Mouse (Mus musculus): ENCODE data around the gene Slc35b4. TPM values are rescaled to one million over a fixed set of nuclear protein-coding genes. Genes with fewer than 3 reads are reported as not detected.

The Slc35b4 gene
- polyA plus RNA-seq, 1 experiment from 2014 or later, result 64.8 TPM

DNA sequence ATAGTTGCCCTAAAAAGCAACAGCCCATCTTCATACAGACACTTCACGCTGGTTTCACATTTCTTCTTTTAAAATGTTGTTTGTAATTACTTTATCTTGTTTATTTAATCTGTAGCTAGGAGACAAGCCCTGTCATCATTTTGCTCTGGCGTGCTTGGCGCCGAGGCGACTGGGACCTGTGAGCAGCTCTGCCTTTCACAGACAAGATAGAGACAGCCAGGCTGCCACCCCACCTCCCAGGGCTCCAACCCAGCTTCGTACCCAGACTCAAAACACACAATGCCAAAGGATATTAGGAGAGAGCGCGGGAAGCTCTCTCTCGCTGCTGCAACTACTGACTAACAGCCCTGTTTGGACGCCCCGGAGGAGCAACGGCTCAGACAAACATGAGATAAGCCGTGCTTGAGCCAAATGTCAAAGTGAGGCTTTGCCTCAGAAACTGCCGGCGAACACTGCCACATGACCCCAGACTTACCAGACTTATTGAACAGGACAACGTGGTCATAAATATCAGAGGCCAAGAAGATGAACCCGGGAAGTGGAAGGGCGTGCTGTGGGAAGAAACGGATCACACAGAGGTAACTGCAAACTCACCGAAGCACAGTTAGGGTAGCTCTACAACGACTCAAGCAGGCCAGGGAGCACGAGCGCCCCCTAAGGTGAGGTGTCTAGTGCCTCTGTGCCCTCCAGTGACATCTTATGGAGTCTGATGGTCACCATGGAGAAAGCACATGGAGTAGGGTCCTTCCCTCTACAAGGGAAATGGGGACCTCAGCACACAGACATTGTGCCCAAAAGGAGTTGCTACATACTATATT, 16.7 kb downstream of the Slc35b4 start:
- H3K27me3 ChIP-seq (ENCODE audit: control insufficient read depth, insufficient read depth, low read length), result no peaks in the 10 kb centered on the region
- no peak overlapping the region for H3K9ac ChIP-seq (ENCODE audit: low read depth, low read length)
- H3K4me3 ChIP-seq (ENCODE audit: low read length), result no peak overlapping the region
- ATAC-seq (ENCODE audit: low FRiP score, low TSS enrichment), result no peak
- no peak overlapping the region for H3K4me2 ChIP-seq (replicated peaks; ENCODE audit: low read depth, low read length)
- WGBS, result 61% methylated on average over 23 of the region's 23 CpGs
- no peak overlapping the region for H3K27ac ChIP-seq (ENCODE audit: low read depth, low read length)
- H3K36me3 ChIP-seq (ENCODE audit: control insufficient read depth, insufficient read depth, low read length), result peaks cover 70% of the 10 kb centered on the region
- peaks cover 18% of the 10 kb centered on the region for H3K4me1 ChIP-seq (ENCODE audit: control insufficient read depth, insufficient read depth, low read length)
- H3K9me3 ChIP-seq (ENCODE audit: control insufficient read depth, low read length), result no peaks in the 10 kb centered on the region

DNA sequence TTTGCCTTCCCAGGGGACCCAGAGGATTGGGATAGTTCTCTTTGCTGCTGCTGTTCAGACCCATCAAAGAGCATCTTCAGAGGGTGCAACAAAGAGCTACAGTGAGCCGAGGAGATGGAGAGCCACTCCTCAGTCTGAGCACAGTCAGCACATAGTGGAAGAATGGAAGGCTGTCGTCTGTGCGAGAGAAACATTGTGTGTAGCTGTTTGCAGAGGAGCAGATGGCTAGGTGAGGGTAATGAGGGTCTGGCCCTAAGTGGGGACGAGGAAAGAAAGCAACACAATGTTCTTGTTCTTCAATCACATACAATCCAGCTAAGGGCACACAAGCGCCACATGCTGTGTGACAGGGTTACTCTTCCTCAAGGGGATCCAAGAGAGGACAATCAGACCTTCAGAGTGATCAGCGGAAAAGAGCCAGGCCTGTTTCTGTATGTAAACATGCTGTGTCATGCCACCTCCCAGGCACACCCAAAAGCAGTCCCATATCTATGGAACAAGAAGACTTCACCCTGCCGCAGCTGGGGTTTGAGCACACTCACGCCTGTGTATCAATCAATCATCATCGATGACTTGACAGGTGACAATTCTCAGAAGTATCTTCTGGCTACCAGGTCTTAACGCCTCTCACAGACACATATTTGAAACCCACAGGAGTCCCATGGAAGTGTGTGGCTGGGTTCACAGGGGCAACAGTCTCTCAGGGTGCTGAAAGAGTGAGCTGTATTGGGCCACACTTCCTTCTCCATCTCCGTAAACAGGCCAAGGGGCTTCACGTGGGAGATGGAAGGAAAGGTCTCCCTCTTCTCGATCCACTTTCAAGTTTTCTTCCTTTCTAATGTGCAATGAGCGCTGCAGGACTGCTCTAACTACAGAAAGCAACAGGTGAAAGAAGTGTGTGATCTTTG, 19.8 kb downstream of the Slc35b4 start:
- Histone ChIP-seq H3K36me3 (ENCODE audit: control insufficient read depth, insufficient read depth, low read length) (peaks cover 50% of the 10 kb centered on the region), H3K9ac (ENCODE audit: low read depth, low read length) (no peak overlapping the region), H3K4me3 (ENCODE audit: low read length) (no peak overlapping the region), H3K27me3 (ENCODE audit: control insufficient read depth, insufficient read depth, low read length) (no peaks in the 10 kb centered on the region), H3K27ac (ENCODE audit: low read depth, low read length) (peak overlapping the region; percentile 32; the same call in 1 of the 2 replicates), H3K4me2 (replicated peaks; ENCODE audit: low read depth, low read length) (no peak overlapping the region), H3K4me1 (ENCODE audit: control insufficient read depth, insufficient read depth, low read length) (peaks cover 46% of the 10 kb centered on the region), H3K9me3 (ENCODE audit: control insufficient read depth, low read length) (no peaks in the 10 kb centered on the region)
- no peak for ATAC-seq (ENCODE audit: low FRiP score, low TSS enrichment)
- WGBS, result 78% methylated on average over 14 of the region's 14 CpGs

DNA sequence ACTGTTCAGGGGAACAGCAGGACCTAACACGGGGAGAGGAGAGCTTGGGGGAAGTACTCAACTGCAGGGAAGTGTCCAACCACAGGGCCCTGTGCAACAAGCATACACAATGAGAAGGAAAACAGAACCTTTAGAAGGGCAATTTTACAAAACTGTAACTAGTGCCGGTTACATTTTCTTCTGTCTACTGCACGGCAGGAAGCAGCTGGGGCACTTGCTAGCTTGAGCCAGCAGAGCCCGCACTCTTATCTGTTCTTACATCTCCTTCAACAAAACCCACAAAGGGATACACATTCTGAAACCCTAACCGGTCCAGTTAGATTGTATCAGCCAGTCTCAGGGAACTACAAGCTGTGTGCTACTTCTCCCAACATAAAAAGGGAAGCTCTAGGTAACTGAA, 20.9 kb downstream of the Slc35b4 start:
- H3K27me3 ChIP-seq (ENCODE audit: control insufficient read depth, insufficient read depth, low read length), result no peaks in the 10 kb centered on the region
- WGBS, result 38% methylated on average over 5 of the region's 5 CpGs

DNA sequence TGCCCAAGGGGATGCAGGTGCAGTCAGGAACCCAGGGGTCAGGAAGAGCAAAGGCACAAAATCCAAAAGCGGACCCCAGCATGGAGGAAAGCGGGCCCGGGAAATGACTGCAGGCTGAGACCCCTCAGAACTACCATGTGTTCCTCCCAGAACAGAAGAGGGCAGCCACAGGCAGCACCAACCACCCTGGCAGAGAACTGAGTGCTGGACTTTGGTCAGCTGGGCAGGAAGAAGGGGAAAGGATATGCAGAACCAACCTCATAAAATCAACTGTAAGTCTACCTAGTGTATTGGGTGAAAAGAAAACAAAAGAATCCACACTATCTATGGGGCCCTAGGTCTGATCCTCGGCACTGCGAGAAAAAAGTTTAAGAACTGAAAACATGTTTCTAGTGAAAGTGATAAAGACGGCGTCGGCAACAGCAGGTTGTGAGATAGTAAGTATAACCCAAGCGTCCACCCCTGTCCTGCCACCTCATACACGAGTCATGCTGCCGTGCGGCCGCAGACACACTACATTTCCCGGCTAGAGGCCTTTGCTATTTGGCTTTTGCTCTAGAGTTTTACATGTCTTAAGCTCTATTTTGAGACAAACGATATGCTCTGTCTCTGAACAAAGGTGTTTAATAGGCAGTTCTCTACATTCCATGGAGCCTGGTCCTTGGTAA, 21.6 kb downstream of the Slc35b4 start:
- Histone ChIP-seq H3K9me3 (ENCODE audit: control insufficient read depth, low read length) (no peaks in the 10 kb centered on the region), H3K4me3 (ENCODE audit: low read length) (no peak overlapping the region), H3K27ac (ENCODE audit: low read depth, low read length) (peak overlapping the region; percentile 65; the same call in 1 of the 2 replicates), H3K4me2 (replicated peaks; ENCODE audit: low read depth, low read length) (no peak overlapping the region), H3K36me3 (ENCODE audit: control insufficient read depth, insufficient read depth, low read length) (peaks cover 37% of the 10 kb centered on the region), H3K27me3 (ENCODE audit: control insufficient read depth, insufficient read depth, low read length) (no peaks in the 10 kb centered on the region), H3K9ac (ENCODE audit: low read depth, low read length) (no peak overlapping the region), H3K4me1 (ENCODE audit: control insufficient read depth, insufficient read depth, low read length) (peaks cover 46% of the 10 kb centered on the region)
- ATAC-seq (ENCODE audit: low FRiP score, low TSS enrichment), result no peak
- WGBS, result 80% methylated on average over 15 of the region's 15 CpGs

More for the DNA sequence above, 20.9 kb downstream of the Slc35b4 start:
- H3K4me1 ChIP-seq (ENCODE audit: control insufficient read depth, insufficient read depth, low read length), result peaks cover 46% of the 10 kb centered on the region
- H3K36me3 ChIP-seq (ENCODE audit: control insufficient read depth, insufficient read depth, low read length), result peaks cover 44% of the 10 kb centered on the region
- no peaks in the 10 kb centered on the region for H3K9me3 ChIP-seq (ENCODE audit: control insufficient read depth, low read length)
- no peak overlapping the region for H3K4me3 ChIP-seq (ENCODE audit: low read length)
- H3K9ac ChIP-seq (ENCODE audit: low read depth, low read length), result no peak overlapping the region
- H3K4me2 ChIP-seq (replicated peaks; ENCODE audit: low read depth, low read length), result no peak overlapping the region
- H3K27ac ChIP-seq (ENCODE audit: low read depth, low read length), result peak overlapping the region; percentile 65; the same call in 1 of the 2 replicates
- ATAC-seq (ENCODE audit: low FRiP score, low TSS enrichment), result no peak

DNA sequence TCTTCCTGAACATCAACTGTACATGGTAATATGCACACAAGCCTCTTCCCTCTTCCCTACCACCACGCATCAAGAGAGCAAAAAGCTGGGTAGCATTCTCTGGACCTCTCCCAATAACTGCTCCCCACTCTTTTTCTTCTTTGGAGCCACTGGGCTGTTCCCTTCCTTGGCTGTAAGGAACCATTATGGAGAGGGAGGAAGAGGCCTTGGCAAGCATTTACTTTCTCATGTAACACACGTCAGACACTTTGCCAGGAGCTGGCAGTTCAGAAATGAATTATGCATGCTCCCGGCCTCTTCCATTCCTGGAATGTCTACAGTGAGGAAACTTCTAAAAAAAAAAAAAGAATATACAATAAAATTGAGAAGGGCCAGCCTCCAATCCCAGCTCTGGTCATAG, 22.7 kb downstream of the Slc35b4 start:
- H3K4me2 ChIP-seq (replicated peaks; ENCODE audit: low read depth, low read length), result no peak overlapping the region
- no peaks in the 10 kb centered on the region for H3K9me3 ChIP-seq (ENCODE audit: control insufficient read depth, low read length)
- peak overlapping the region; percentile 74; the same call in 1 of the 2 replicates for H3K27ac ChIP-seq (ENCODE audit: low read depth, low read length)
- H3K4me1 ChIP-seq (ENCODE audit: control insufficient read depth, insufficient read depth, low read length), result peaks cover 46% of the 10 kb centered on the region
- ATAC-seq (ENCODE audit: low FRiP score, low TSS enrichment), result no peak
- H3K27me3 ChIP-seq (ENCODE audit: control insufficient read depth, insufficient read depth, low read length), result no peaks in the 10 kb centered on the region
- H3K9ac ChIP-seq (ENCODE audit: low read depth, low read length), result no peak overlapping the region
- WGBS, result 32% methylated on average over 3 of the region's 3 CpGs
- H3K36me3 ChIP-seq (ENCODE audit: control insufficient read depth, insufficient read depth, low read length), result peaks cover 26% of the 10 kb centered on the region
- no peak overlapping the region for H3K4me3 ChIP-seq (ENCODE audit: low read length)

DNA sequence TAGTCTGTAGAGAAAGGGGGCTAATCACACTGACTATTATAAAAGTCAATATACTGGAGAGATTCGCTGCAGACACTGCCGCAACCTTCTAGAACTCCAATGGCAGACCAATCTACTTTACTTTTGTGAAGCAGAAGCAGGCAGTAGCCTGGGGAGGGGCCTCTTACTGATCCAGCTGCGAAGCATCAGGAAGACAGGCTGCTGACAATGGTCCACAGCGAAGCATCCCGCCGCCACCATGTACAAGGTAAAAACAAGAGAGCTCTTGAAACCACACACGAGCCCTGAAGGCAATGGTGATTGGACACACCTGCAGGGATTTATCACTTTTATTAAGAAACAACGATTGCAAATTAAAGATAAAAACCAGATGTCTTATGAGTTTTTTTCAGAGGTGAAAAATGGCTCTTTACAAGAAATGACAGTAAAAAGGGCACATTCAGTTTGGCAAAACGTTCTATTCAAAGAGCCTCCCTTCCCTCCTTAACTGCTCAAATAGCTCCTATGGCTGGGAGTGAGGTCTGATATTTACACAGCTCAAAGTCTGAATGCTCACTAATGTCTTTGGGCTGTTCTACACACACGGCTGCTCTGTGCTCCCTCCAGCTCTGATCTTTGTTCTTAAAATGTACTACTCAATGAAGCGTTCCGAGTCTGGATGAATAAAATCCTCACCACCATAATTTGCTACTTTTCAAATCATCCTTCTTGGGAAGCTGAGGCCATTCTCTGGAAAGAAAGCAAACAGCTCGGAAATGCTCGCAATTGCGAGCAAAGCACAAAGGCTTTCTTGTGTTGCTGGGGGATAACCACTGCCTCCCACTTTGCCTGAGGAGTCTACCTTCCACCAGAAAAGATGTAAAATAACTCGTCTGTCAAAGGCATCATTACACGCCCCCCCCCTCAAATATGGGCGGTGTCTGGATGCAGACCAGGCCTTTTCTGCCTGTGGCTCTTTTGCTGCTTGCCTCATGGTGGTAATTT, 23.6 kb downstream of the Slc35b4 start:
- Histone ChIP-seq H3K9me3 (ENCODE audit: control insufficient read depth, low read length) (no peaks in the 10 kb centered on the region), H3K4me2 (replicated peaks; ENCODE audit: low read depth, low read length) (no peak overlapping the region), H3K4me3 (ENCODE audit: low read length) (no peak overlapping the region), H3K4me1 (ENCODE audit: control insufficient read depth, insufficient read depth, low read length) (peaks cover 46% of the 10 kb centered on the region), H3K27me3 (ENCODE audit: control insufficient read depth, insufficient read depth, low read length) (no peaks in the 10 kb centered on the region), H3K9ac (ENCODE audit: low read depth, low read length) (no peak overlapping the region), H3K36me3 (ENCODE audit: control insufficient read depth, insufficient read depth, low read length) (peaks cover 18% of the 10 kb centered on the region), H3K27ac (ENCODE audit: low read depth, low read length) (peak overlapping the region; percentile 74; the same call in 1 of the 2 replicates)
- WGBS, result 47% methylated on average over 18 of the region's 18 CpGs
- ATAC-seq (ENCODE audit: low FRiP score, low TSS enrichment), result peak; percentile 60; the same call in 1 of the 2 replicates

DNA sequence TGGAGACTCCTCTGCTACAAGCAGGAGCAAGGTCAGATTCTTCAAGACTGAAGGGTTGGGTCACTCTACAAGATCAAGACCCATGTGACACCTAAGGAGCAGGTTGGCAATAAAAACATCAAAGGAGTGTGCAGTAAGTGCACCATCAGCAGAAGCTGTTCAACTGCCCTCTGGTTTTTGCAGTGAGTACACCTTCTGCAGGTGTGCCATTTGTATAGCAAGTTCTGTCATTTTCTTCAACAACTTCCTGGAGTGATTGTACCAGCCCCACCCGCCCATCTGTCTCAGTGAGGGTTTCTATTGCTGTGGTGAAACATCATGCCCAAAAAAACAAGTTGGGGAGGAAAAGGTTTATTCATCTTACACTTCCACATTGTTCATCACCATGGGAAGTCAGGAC, 27.1 kb downstream of the Slc35b4 start:
- Histone ChIP-seq H3K36me3 (ENCODE audit: control insufficient read depth, insufficient read depth, low read length) (no peaks in the 10 kb centered on the region), H3K27me3 (ENCODE audit: control insufficient read depth, insufficient read depth, low read length) (no peaks in the 10 kb centered on the region), H3K4me3 (ENCODE audit: low read length) (no peak overlapping the region), H3K4me1 (ENCODE audit: control insufficient read depth, insufficient read depth, low read length) (peaks cover 24% of the 10 kb centered on the region), H3K9ac (ENCODE audit: low read depth, low read length) (no peak overlapping the region), H3K9me3 (ENCODE audit: control insufficient read depth, low read length) (peaks cover 5% of the 10 kb centered on the region; the same call in 1 of the 2 replicates), H3K27ac (ENCODE audit: low read depth, low read length) (no peak overlapping the region), H3K4me2 (replicated peaks; ENCODE audit: low read depth, low read length) (no peak overlapping the region)
- 93% methylated on average over 1 of the region's 1 CpGs for WGBS
- ATAC-seq (ENCODE audit: low FRiP score, low TSS enrichment), result no peak

DNA sequence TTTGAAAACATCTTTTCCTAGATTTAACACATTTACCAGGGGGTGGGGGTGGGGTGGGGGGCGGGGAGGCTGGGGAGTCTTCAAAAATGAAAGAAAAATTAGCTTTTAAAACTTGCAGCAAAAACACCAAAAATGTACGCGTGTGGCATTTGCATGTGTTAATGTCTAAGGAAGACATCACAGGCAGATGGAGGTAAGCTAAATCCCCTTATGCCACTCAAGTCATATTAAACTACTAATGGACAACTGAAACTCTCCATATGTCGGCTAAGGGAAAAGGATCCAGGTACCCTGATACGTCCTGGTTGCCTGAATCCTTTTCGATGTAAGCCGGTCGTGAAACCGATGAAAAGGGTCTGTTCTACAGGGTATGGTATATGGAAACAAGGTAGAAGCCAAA, 27.8 kb downstream of the Slc35b4 start:
- peaks cover 5% of the 10 kb centered on the region; the same call in 1 of the 2 replicates for H3K9me3 ChIP-seq (ENCODE audit: control insufficient read depth, low read length)
- H3K4me2 ChIP-seq (replicated peaks; ENCODE audit: low read depth, low read length), result no peak overlapping the region
- ATAC-seq (ENCODE audit: low FRiP score, low TSS enrichment), result no peak
- no peak overlapping the region for H3K4me3 ChIP-seq (ENCODE audit: low read length)
- no peaks in the 10 kb centered on the region for H3K36me3 ChIP-seq (ENCODE audit: control insufficient read depth, insufficient read depth, low read length)
- no peak overlapping the region for H3K27ac ChIP-seq (ENCODE audit: low read depth, low read length)
- no peaks in the 10 kb centered on the region for H3K27me3 ChIP-seq (ENCODE audit: control insufficient read depth, insufficient read depth, low read length)
- no peak overlapping the region for H3K9ac ChIP-seq (ENCODE audit: low read depth, low read length)
- WGBS, result 78% methylated on average over 9 of the region's 9 CpGs
- H3K4me1 ChIP-seq (ENCODE audit: control insufficient read depth, insufficient read depth, low read length), result peaks cover 17% of the 10 kb centered on the region

All from kidney, embryonic 14.5 days (tissue).